ENCODE assay signal across 8 mouse cellular contexts in genomic region chr1:86703300-86703964, GRCm38 (mm10). TPM values are rescaled to one million over a fixed set of nuclear protein-coding genes. Genes with fewer than 3 reads are reported as not detected.
DNase-seq lines count a peak whose midpoint lies in the region; ATAC-seq and TF ChIP-seq lines count a peak whose summit lies in the region.

Gene Dis3l2, plus strand, starts transcription at chr1:86703808.

- peak; percentile 74 for ATAC-seq in Patski
- peak; percentile 97 for ATAC-seq in hindbrain, embryonic 14.5 days (ENCODE audit: low FRiP score)

- 3% methylated on average over 47 of the region's 54 CpGs for WGBS in hindbrain, embryonic 14.5 days

- POLR2A ChIA-PET in Patski (lab: Charles Lee) = no interaction called here

- no peaks in the 10 kb centered on the region for H3K9me3 ChIP-seq in hindbrain, embryonic 14.5 days (ENCODE audit: control insufficient read depth, low read length)

- H3K36me3 ChIP-seq in hindbrain, embryonic 14.5 days (replicated peaks; ENCODE audit: control insufficient read depth, insufficient read depth) = no peaks in the 10 kb centered on the region

- peak within 1 kb of the TSS; percentile 84 for H3K27ac ChIP-seq in hindbrain, embryonic 14.5 days

- CTCF ChIA-PET in Patski (lab: Charles Lee) = interaction anchor here (1.4 kb wide), 1 partner anchor 337 kb away, joined by 4 read pairs; no protein-coding TSS in a partner anchor

- H3K4me1 ChIP-seq in hindbrain, embryonic 14.5 days (replicated peaks; ENCODE audit: control insufficient read depth, insufficient read depth, low read length) = peaks cover 19% of the 10 kb centered on the region

- H3K4me2 ChIP-seq in hindbrain, embryonic 14.5 days (replicated peaks) = peak within 1 kb of the TSS; percentile 76

- peak within 1 kb of the TSS; percentile 85 for H3K4me3 ChIP-seq in hindbrain, embryonic 14.5 days (replicated peaks; ENCODE audit: low read length)

- DNase-seq in Patski (ENCODE audit: low read depth, low spot score) = peak; percentile 22
- DNase-seq in cerebellum, postnatal 14 days = peak; percentile 88 to 89
- peak; percentile 81 to 83 for DNase-seq in frontal cortex, postnatal 25 days (ENCODE audit: low spot score in 2 of 2)
- peak; percentile 91 for DNase-seq in hindbrain, embryonic 14.5 days (ENCODE audit: low spot score)
- DNase-seq in layer of hippocampus, postnatal 36 days = peak; percentile 88
- DNase-seq in lung, postnatal 36 days = peak; percentile 86
- peak; percentile 95 for DNase-seq in retina, postnatal 1 day
- DNase-seq in urinary bladder, adult 18-20 months (ENCODE audit: low spot score in 2 of 2) = peak; percentile 71 to 82

- TF ChIP-seq CTCF in Patski (IDR thresholded peaks at IDR 0.05) = no peak

- H3K27me3 ChIP-seq in Patski = no peaks in the 10 kb centered on the region
- H3K27me3 ChIP-seq in hindbrain, embryonic 14.5 days (ENCODE audit: control insufficient read depth, insufficient read depth, low read length) = no peaks in the 10 kb centered on the region

- peak within 1 kb of the TSS; percentile 84 for H3K9ac ChIP-seq in hindbrain, embryonic 14.5 days

- in situ Hi-C loops in Patski (cut with MboI; ENCODE audit: low pct_unique_long_range_greater_than_20kb) = no loop called here

RNA-seq across cellular contexts. Expression of gene Dis3l2, which starts in this region (rescaled TPM):
- polyA plus RNA-seq in Patski (2021) = 15.2 TPM
- polyA plus RNA-seq in hindbrain, embryonic 14.5 days (2014; fragmentation: Nextera tagmentation; extraction: Ambion mirVana) = 38.5 and 38.9 TPM in 2 replicates
- total RNA-seq in layer of hippocampus, postnatal 36 days (2021) = 10 to 100 TPM; 23.0 to 26.2 TPM

Comparison
In these comparisons a context has a peak if more than half of its experiments do, and no peak if none do; other contexts are left out.
1. Peak in every context shown above with its lines: DNase-seq, ATAC-seq, H3K4me3 ChIP-seq and H3K27ac ChIP-seq.
2. DNase-seq: peak in every context shown above with its lines; median percentile 95 in retina, postnatal 1 day; 91 in hindbrain, embryonic 14.5 days; 88 in cerebellum, postnatal 14 days; 88 in layer of hippocampus, postnatal 36 days; 86 in lung, postnatal 36 days; 82 in frontal cortex, postnatal 25 days; 76 in urinary bladder, adult 18-20 months; 22 in Patski.